Comparison of ENCODE assay signal across 8 mouse cellular contexts in genomic region chr8:70607603-70607897, GRCm38 (mm10). TPM values are rescaled to one million over a fixed set of nuclear protein-coding genes. Genes with fewer than 3 reads are reported as not detected.
DNase-seq lines count a peak whose midpoint lies in the region; ATAC-seq lines count a peak whose summit lies in the region.

No protein-coding gene starts in this region.

- no peaks in the 10 kb centered on the region for H3K9me3 ChIP-seq in heart, embryonic 15.5 days (replicated peaks)
- H3K9me3 ChIP-seq in forebrain, embryonic 13.5 days (replicated peaks), result no peaks in the 10 kb centered on the region
- H3K9me3 ChIP-seq in liver, embryonic 15.5 days (replicated peaks), result no peaks in the 10 kb centered on the region

- no peak for DNase-seq in heart, adult 8-10 months (ENCODE audit: low spot score)
- DNase-seq in ES-CJ7 (ENCODE audit: low read depth, low spot score), result peak; percentile 45
- DNase-seq in urinary bladder, postnatal 4 days (ENCODE audit: low spot score in 2 of 2), result no peak
- DNase-seq in layer of hippocampus, postnatal 36 days, result no peak
- DNase-seq in thymus, postnatal 10 days (ENCODE audit: low spot score in 2 of 2), result no peak

- H3K27ac ChIP-seq in heart, embryonic 15.5 days, result peak overlapping the region; percentile 93
- no peak overlapping the region for H3K27ac ChIP-seq in forebrain, embryonic 13.5 days
- peak overlapping the region; percentile 85 for H3K27ac ChIP-seq in liver, embryonic 15.5 days (replicated peaks)

- no peaks in the 10 kb centered on the region for H3K36me3 ChIP-seq in heart, embryonic 15.5 days
- H3K36me3 ChIP-seq in forebrain, embryonic 13.5 days (ENCODE audit: poor library complexity, severe bottlenecking), result peaks cover 8% of the 10 kb centered on the region
- peaks cover 6% of the 10 kb centered on the region; the same call in 1 of the 2 replicates for H3K36me3 ChIP-seq in liver, embryonic 15.5 days (replicated peaks)

- WGBS in heart, embryonic 15.5 days, result 32% methylated on average over 6 of the region's 6 CpGs
- whole genome bisulfite sequencing in forebrain, embryonic 13.5 days, result 29% methylated on average over 6 of the region's 6 CpGs
- 10% methylated on average over 6 of the region's 6 CpGs for WGBS in liver, embryonic 15.5 days (ENCODE audit: insufficient replicate concordance)

- H3K4me3 ChIP-seq in heart, embryonic 15.5 days, result peak overlapping the region; percentile 85
- H3K4me3 ChIP-seq in forebrain, embryonic 13.5 days, result peak overlapping the region; percentile 84
- peak overlapping the region; percentile 76 for H3K4me3 ChIP-seq in liver, embryonic 15.5 days (replicated peaks)

- H3K9ac ChIP-seq in heart, embryonic 15.5 days, result peak overlapping the region; percentile 88
- H3K9ac ChIP-seq in forebrain, embryonic 13.5 days, result peak overlapping the region; percentile 94
- peak overlapping the region; percentile 74 for H3K9ac ChIP-seq in liver, embryonic 15.5 days

- no peaks in the 10 kb centered on the region for H3K27me3 ChIP-seq in heart, embryonic 15.5 days
- H3K27me3 ChIP-seq in forebrain, embryonic 13.5 days, result peaks cover 9% of the 10 kb centered on the region; the same call in 1 of the 2 replicates
- peaks cover 16% of the 10 kb centered on the region for H3K27me3 ChIP-seq in liver, embryonic 15.5 days

- H3K4me1 ChIP-seq in heart, embryonic 15.5 days (replicated peaks), result peaks cover 55% of the 10 kb centered on the region
- peaks cover 69% of the 10 kb centered on the region for H3K4me1 ChIP-seq in forebrain, embryonic 13.5 days
- peaks cover 81% of the 10 kb centered on the region for H3K4me1 ChIP-seq in liver, embryonic 15.5 days (replicated peaks)

- H3K4me2 ChIP-seq in heart, embryonic 15.5 days, result peak overlapping the region; percentile 96
- H3K4me2 ChIP-seq in forebrain, embryonic 13.5 days, result peak overlapping the region; percentile 88
- peak overlapping the region; percentile 100 for H3K4me2 ChIP-seq in liver, embryonic 15.5 days

- ATAC-seq in heart, embryonic 15.5 days (replicated peaks; ENCODE audit: insufficient number of reproducible peaks, insufficient read depth, low FRiP score, low read depth), result no peak
- ATAC-seq in forebrain, embryonic 13.5 days, result no peak
- ATAC-seq in liver, embryonic 15.5 days (ENCODE audit: insufficient read depth), result no peak

RNA-seq across cellular contexts. Expression of gene Ssbp4, which starts 1.1 kb away (rescaled TPM):
- polyA plus RNA-seq in heart, embryonic 15.5 days (2015; fragmentation: Nextera tagmentation; extraction: Ambion mirVana), result 62.1 and 82.6 TPM in 2 replicates
- total RNA-seq in heart, adult 8-10 months (2022), result 10 to 100 TPM; 29.1 to 34.1 (median 31.3) TPM
- polyA plus RNA-seq in forebrain, embryonic 13.5 days (2015; fragmentation: Nextera tagmentation; extraction: Ambion mirVana), result 81.9 and 101 TPM in 2 replicates
- polyA plus RNA-seq in liver, embryonic 15.5 days (2015; fragmentation: Nextera tagmentation; extraction: Ambion mirVana), result 37.8 and 47.7 TPM in 2 replicates
- total RNA-seq in layer of hippocampus, postnatal 36 days (2021), result 100 to 1,000 TPM; 276 to 279 TPM

RNA-seq across cellular contexts. Expression of gene Lrrc25, which starts 8.4 kb away (rescaled TPM):
- polyA plus RNA-seq in heart, embryonic 15.5 days (2015; fragmentation: Nextera tagmentation; extraction: Ambion mirVana), result 1.4 and 3.4 TPM in 2 replicates
- total RNA-seq in heart, adult 8-10 months (2022), result 1 to 10 TPM; 1.4 to 2.3 (median 1.8) TPM
- polyA plus RNA-seq in forebrain, embryonic 13.5 days (2015; fragmentation: Nextera tagmentation; extraction: Ambion mirVana), result 0.65 and 0.68 TPM in 2 replicates
- 7.2 and 7.4 TPM in 2 replicates for polyA plus RNA-seq in liver, embryonic 15.5 days (2015; fragmentation: Nextera tagmentation; extraction: Ambion mirVana)
- 1 to 10 TPM in 1 of 2 experiments, under 1 TPM in 1; 0.33 to 1.0 TPM for total RNA-seq in layer of hippocampus, postnatal 36 days (2021)

RNA-seq across cellular contexts. Expression of gene Isyna1, which starts 13.4 kb away (rescaled TPM):
- 92.9 and 121 TPM in 2 replicates for polyA plus RNA-seq in heart, embryonic 15.5 days (2015; fragmentation: Nextera tagmentation; extraction: Ambion mirVana)
- 10 to 100 TPM; 15.5 to 37.5 (median 23.7) TPM for total RNA-seq in heart, adult 8-10 months (2022)
- 87.1 and 105 TPM in 2 replicates for polyA plus RNA-seq in forebrain, embryonic 13.5 days (2015; fragmentation: Nextera tagmentation; extraction: Ambion mirVana)
- 43.2 and 44.7 TPM in 2 replicates for polyA plus RNA-seq in liver, embryonic 15.5 days (2015; fragmentation: Nextera tagmentation; extraction: Ambion mirVana)
- 10 to 100 TPM; 42.9 to 54.3 TPM for total RNA-seq in layer of hippocampus, postnatal 36 days (2021)

RNA-seq across cellular contexts. Expression of gene Gdf15, which starts 24.7 kb away (rescaled TPM):
- polyA plus RNA-seq in heart, embryonic 15.5 days (2015; fragmentation: Nextera tagmentation; extraction: Ambion mirVana), result 0.89 and 1.3 TPM in 2 replicates
- total RNA-seq in heart, adult 8-10 months (2022), result 1 to 10 TPM in 2 of 4 experiments, under 1 TPM in 2; 0.69 to 1.9 (median 1.2) TPM
- 0.15 TPM in 1 of 2 replicates, not detected in the other for polyA plus RNA-seq in forebrain, embryonic 13.5 days (2015; fragmentation: Nextera tagmentation; extraction: Ambion mirVana)
- 3.4 and 4.3 TPM in 2 replicates for polyA plus RNA-seq in liver, embryonic 15.5 days (2015; fragmentation: Nextera tagmentation; extraction: Ambion mirVana)
- not detected for total RNA-seq in layer of hippocampus, postnatal 36 days (2021)

RNA-seq across cellular contexts. Expression of gene Pgpep1, which starts 52.6 kb away (rescaled TPM):
- 32.2 and 36.3 TPM in 2 replicates for polyA plus RNA-seq in heart, embryonic 15.5 days (2015; fragmentation: Nextera tagmentation; extraction: Ambion mirVana)
- total RNA-seq in heart, adult 8-10 months (2022), result 10 to 100 TPM; 40.0 to 57.7 (median 44.4) TPM
- polyA plus RNA-seq in forebrain, embryonic 13.5 days (2015; fragmentation: Nextera tagmentation; extraction: Ambion mirVana), result 64.6 and 80.8 TPM in 2 replicates
- 21.7 and 22.3 TPM in 2 replicates for polyA plus RNA-seq in liver, embryonic 15.5 days (2015; fragmentation: Nextera tagmentation; extraction: Ambion mirVana)
- 10 to 100 TPM; 23.1 TPM for total RNA-seq in layer of hippocampus, postnatal 36 days (2021)
